Mouse (Mus musculus) heart, postnatal 10 days (tissue): ENCODE data around the gene Eno3. TPM values are rescaled to one million over a fixed set of nuclear protein-coding genes. Genes with fewer than 3 reads are reported as not detected.

Experiments used
- DNase-seq, 2 experiments: peaks; one replicate each; pipeline ENCODE4 v3.0.0; 2021
- intact Hi-C: fragments of 180-260 bp; cut with DNase I; formaldehyde crosslinking; loops from one replicate; pipeline ENCODE4 v1.15.1; 2025
- total RNA-seq, 2 experiments: library from RNA; stranded (reverse); gene quantifications; 2 replicates each; pipeline ENCODE4 v1.2.3; 2021

The Eno3 gene
- total RNA-seq: 1,000 to 10,000 TPM; 1,599 to 1,711 TPM

- intact Hi-C loops: loop anchor here (1.0 kb wide), 1 partner anchor 10 kb away; no protein-coding TSS in a partner anchor
- peak; percentile 72 to 81 for DNase-seq
These were observed at the start of gene Eno3 for GRCm38 (mm10) chr11:70656964-70657363. TSS of gene Eno3 (plus strand) at chr11:70657202.

GRCm38 (mm10) chr11:70607611-70608010 lies 49.4 kb upstream of the Eno3 start:
- DNase-seq: no peak
- intact Hi-C loops: loop anchor here (5.0 kb wide), 1 partner anchor 175 kb away; the partner anchor contains the start of gene Arrb2

DNA sequence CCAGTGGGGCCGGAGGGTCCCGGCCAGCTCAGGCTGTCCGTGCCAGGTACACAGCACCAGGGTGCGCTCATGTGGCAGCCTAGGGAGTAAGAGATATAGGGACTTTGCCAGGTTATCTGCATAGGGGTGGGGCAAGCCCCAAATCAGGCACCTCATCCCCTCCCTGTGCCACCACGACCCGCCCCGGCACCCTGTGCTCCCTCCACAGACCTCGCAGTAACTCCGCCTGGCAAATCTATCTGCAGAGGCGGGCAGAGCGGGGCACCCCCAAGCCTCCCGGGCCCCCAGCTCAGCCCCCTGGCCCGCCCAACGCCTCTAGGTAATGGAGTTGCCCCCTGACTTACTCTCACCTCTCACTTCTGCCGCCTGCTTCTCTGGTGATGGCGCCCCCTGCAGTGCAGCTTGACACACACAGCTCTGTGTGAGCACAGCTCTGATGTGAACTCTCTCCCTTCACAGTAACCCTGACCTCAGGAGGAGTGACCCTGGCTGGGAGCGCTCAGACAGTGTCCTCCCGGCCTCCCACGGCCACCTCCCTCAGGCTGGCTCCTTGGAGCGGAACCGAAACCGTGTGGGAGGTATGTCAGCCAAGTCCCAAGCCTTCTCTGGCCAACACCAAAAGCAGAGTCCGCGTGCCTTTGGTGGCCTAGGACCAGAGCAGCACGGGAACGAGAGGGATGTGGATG lies 48.5 kb upstream of the Eno3 start:
- intact Hi-C loops: loop anchor here (5.0 kb wide), 1 partner anchor 176 kb away; the partner anchor contains the start of gene Arrb2
- no peak for DNase-seq

- DNase-seq: no peak
- intact Hi-C loops: no loop called here
These were observed 46.2 kb upstream of the Eno3 start for GRCm38 (mm10) chr11:70610752-70611151.

DNA sequence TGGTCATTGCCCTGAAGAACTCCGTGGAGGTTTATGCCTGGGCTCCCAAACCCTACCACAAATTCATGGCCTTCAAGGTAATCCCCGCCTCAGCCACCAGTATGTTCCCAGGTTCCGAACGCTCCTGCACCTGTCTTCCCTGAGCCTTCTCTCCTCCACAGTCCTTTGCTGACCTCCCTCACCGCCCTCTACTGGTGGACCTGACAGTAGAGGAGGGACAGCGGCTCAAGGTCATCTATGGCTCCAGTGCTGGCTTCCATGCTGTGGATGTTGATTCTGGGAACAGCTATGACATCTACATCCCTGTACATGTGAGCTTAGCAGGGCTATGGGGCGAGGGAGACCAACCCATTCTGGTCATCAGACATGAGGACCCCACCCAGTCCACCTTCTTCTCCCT lies 44.5 kb upstream of the Eno3 start:
- no peak for DNase-seq
- intact Hi-C loops: no loop called here

- intact Hi-C loops: no loop called here
- DNase-seq: peak; percentile 66
These were observed 41.9 kb upstream of the Eno3 start for GRCm38 (mm10) chr11:70615074-70615473.

- DNase-seq: no peak
- intact Hi-C loops: no loop called here
These were observed 41.4 kb upstream of the Eno3 start, which contains the start of gene 4930544D05Rik for GRCm38 (mm10) chr11:70615516-70616093. TSS of gene 4930544D05Rik (plus strand) at chr11:70615848.

DNA sequence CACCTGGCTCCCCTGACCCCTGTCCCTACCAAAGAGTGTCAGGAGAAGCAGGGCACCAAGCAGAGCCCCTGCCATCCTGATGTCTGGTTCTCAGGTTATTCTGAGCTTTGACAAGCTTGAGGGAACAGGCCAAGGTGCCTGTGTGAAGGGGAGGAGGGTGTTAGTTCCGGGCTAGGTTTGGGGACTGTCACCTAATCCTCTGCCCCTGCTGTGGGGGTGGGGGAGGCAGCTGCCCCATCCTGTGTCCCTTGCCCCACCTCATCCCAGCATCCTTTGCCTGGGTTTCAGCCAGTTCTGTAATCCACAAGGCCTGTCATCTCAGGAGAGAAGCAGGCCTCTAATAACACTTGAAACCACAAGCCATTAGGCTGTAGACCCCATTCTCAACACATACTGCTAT lies 37.9 kb upstream of the Eno3 start, which contains the start of gene Chrne:
TSS of gene Chrne (minus strand) at position 116 of the 400 bp plus-strand sequence.
- DNase-seq: no peak
- intact Hi-C loops: no loop called here

DNA sequence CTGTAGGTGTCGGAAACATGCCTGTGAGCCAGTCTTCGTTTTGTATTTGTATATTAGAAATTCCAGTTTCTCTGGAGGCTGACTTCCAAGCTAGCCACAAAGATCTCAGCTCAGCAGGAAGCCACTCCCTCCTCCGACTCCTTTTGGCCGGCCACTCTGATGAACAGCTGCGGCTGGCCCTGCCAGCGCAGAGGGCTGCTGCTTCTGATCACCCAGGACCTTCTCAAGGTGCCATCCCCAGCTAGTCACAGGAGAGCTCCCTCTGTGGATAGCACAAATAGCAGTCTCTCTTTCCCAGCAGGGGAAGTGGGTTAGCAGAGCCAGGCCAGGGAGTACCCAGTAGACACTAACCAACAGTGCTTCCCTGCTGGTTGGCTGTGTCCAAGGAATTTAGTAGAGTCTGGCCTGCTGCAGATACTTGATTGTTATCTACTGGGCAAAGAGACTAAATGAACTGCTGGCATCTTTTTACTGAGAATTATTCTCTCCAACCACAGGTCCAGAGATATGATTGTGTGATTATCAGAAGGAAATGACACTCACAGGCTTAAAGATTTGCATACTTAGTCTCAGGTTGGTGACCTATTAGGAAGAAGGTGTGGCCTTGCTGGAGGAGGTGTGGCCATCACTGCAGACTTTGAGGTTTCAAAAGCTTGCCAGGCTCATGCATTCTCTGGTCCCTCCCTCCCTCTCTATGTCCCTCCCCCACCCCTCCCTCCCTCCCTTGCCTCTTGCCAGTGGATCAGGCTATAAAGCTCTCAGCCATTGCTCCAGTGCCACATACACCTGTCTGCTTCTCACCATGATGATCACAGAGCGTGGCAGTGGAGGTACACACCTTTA lies 34.8 kb upstream of the Eno3 start:
- intact Hi-C loops: no loop called here
- DNase-seq: no peak

DNA sequence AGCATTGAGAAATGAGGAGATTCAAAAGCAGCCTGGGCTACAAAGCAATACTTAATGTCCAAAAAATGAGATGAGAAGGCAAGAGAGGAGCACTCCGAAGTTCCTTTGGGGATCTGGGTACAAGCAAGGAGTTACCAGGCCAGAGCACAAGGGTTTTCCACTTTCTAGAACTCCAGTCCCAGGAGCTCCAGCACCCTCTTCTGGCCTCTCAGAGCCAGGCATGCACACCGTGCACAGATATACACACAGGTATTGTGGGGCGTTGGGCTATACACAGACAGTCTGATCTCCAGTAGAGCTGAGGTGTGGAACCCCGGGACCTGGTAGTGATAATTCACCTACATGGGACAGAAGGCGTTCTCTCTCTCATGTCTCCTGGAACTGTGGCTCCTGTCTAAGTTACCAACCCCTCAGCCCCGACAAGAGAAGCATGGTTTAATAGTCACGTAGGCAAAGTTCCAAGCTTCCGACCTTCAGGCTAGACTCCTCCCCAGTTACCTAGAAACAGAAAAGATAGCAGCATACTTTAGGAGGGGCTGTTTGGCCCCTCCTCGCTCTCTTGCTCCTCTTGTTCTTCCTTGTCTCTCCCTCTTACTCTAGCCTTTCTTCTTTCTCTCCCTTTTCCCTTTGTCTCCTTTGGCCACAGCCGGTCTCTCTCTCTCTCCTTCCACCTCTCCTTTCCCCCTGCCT lies 33.8 kb upstream of the Eno3 start:
- intact Hi-C loops: no loop called here
- DNase-seq: no peak

DNA sequence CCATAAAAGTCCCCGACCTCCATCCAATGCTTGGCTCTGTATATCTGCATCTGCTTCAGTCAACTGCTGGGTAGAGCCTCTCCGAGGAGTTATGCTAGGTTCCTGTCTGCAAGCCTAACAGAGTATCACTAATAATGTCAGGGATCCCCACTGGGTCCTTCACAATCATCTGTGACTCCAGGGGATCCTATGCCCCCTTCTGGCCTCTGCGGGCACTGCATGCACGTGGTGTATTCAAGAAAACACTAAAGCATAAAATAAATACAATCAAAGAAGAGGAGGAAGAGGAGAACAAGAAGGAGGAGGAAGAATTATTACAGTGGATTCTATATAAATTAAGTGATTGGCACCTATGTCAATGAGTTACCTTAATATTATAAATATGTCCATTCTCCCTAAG lies 31.5 kb upstream of the Eno3 start:
- DNase-seq: peak in 1 of 2 experiments; percentile 62
- intact Hi-C loops: loop anchor here (5.0 kb wide), 1 partner anchor 193 kb away; the partner anchor contains the start of gene Arrb2

DNA sequence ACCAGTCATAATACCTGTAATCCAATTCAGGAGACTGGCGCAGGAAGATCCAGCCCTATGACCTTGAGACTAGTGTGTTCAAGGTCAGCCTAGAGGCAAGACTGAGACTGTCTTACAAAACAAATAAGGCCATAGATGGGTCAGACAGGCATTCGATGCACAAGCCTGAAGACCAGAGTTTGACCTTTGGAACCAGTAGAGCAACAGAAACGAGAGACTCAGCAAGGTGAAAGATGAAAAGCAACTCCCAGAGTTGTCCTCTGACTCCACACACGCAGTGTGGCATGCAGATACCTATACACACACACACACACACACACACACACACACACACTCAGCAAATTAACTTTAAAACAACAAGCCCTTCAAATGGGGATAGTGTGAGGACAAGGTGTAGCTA lies 30.1 kb upstream of the Eno3 start:
- intact Hi-C loops: loop anchor here (5.0 kb wide), 1 partner anchor 195 kb away; the partner anchor contains the start of gene Arrb2
- DNase-seq: no peak

- intact Hi-C loops: loop anchor here (5.0 kb wide), 1 partner anchor 196 kb away; the partner anchor contains the start of gene Arrb2
- DNase-seq: no peak
These were observed 28.6 kb upstream of the Eno3 start for GRCm38 (mm10) chr11:70628431-70628830.

DNA sequence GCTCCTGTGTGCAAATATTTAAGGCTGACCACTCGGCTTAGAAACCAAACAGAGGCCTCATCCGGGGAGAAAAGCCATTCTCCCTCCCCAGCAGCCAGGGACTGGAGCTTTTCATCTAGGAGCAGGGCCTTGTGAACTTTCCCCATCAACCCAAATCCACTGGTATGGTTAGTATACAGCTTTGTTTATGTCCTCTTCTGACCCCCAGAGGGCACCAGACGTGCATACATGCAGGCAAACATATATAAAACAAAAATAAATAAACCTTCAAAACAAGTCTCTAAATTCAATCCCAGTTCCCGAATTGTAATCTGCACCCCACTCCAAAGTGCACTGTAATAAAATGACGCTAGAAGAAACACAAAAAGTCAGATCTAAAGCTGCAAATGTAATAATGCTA lies 27.4 kb upstream of the Eno3 start:
- intact Hi-C loops: loop anchor here (1.0 to 5.0 kb wide), 2 partner anchors 126 to 197 kb away; partner anchors contain the start of gene Arrb2
- DNase-seq: no peak

DNA sequence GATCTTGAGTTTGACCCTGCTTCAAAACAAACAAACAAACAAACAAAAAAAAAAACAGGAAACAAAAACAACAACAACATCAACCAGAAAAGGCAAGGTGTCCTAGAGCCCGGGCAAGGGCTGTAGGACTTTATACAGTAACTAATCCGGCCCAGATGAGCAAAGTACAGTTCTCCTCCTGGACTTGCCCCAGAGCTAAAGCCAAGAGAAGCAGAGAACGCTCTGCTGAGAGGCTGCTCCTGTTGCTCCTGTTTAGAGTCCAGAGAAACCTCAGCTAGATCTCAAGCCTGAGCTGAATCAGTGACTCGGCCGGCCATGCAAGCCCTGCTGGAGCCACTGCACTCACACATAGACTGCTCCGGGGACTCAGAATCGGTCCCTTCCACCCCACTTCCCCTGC lies 26.9 kb upstream of the Eno3 start:
- intact Hi-C loops: no loop called here
- DNase-seq: no peak

DNA sequence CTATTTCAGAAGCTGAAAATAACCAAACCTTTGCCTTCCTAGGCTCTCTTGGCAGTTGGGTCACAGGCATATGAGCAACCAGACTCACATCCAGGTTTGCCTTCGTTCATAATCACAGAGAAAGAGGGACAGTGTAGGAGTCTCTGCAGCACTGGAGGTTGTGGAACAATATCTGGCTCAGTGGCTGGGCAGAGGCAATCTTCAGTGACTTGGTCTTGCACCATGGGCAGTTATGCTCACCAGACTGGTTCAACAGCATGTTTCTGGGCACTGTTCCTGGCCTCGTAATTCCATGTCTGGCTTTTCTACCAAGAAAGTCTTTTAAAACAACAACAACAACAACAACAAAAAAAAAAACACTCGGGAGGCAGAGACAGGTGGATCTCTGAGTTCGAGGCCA lies 21.4 kb upstream of the Eno3 start:
- DNase-seq: no peak
- intact Hi-C loops: no loop called here

DNA sequence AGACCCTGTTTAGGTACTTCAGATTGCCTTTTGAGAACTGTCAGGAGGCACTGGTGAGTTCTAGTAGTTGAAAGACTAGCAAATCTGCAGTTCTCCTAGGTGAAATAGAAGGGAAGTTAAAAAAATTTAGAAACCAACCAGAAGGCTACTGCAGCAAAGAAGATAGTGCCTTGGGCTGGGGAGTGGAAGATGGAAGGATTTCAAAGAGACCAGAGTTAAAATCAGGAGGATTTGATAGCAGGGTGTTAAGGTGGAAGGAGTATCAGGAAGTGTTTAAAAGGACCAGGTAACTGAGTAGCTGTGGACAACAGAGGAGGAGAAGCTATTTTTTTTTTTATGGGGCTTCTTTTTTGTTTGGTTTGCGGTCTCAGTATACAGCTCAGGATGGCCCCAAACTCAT lies 19.2 kb upstream of the Eno3 start:
- intact Hi-C loops: no loop called here

DNA sequence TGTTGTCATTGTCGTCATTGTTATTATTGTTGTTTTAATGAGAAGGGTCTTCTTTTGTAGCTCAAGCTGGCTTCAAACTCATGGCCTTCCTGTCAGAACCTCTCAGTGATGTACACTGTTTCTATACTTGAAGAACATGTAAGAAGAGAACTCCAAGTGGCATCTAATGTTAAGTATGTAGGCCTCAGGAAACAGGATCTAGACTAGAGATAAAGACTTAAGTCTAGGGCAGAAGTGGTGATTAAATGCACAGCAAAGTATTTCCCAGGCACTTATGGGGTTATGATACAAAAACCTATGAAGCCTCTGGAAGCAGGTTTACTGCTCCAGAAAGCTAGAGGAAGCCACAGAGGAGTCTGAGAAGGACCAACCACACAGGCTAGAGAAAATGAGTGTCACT lies 18.7 kb upstream of the Eno3 start:
- intact Hi-C loops: no loop called here

More for the DNA sequence above, 19.2 kb upstream of the Eno3 start:
- no peak for DNase-seq

DNA sequence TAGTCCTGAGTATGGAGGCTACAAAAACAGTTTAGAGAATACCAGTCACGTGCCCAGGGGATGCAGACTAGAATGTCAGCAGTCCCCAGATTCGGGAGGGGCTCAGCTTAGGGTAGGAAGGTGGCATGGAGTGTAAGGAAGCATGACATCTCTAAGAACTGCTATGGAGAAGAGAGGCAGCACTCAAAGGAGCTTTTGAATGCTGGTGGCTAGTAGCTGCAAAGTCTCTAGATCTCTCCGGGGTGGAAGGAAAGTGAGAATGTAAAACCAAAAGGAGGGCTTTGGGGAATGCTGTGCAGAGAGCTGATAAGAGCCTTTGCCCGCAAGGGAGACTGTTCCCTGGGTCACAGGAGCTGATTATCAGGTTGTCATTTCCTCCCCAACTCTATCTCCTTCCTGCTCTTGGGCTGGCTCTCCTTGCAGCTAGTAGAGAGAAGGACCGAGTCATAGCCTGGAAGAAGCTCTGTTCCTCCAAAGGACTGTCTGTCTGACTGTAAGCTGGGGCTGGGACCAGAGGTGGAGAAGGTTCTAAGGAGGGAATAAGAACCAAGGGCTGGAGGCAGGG lies 18.2 kb upstream of the Eno3 start, which contains the start of gene Gp1ba:
TSS of gene Gp1ba (plus strand) at position 409 of the 565 bp plus-strand sequence.
- DNase-seq: no peak
- intact Hi-C loops: no loop called here

More for the DNA sequence above, 18.7 kb upstream of the Eno3 start:
- DNase-seq: no peak

DNA sequence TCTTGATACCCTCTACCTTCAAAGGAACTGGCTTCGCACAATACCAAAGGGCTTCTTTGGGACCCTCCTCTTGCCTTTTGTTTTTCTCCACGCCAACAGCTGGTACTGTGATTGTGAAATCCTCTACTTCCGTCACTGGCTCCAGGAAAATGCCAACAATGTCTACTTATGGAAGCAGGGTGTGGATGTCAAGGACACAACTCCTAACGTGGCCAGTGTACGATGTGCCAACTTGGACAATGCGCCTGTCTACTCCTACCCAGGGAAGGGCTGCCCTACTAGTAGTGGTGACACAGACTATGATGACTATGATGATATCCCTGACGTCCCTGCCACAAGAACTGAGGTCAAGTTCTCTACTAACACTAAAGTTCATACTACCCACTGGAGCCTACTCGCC lies 17.0 kb upstream of the Eno3 start:
- intact Hi-C loops: no loop called here
- no peak for DNase-seq
